Mouse (Mus musculus) bone marrow macrophage, adult 2 months (primary cell): Measurements from ENCODE around the gene Ifnar1.

Source experiments
- CTCF ChIP-seq: IDR thresholded peaks from 2 replicates; pipeline ENCODE4 v1.5.1; 2012; ENCODE audit warnings: low read depth, mild to moderate bottlenecking, low read length, moderate library complexity
- POLR2A ChIP-seq: IDR thresholded peaks from 2 replicates; pipeline ENCODE4 v1.6.1; 2012; ENCODE audit warnings: mild to moderate bottlenecking, low read depth, low read length, borderline replicate concordance

GRCm38 (mm10) chr16:91478067-91478466 lies 7.0 kb upstream of the Ifnar1 start:
- TF ChIP-seq CTCF, result no peak
- no peak for TF ChIP-seq POLR2A
